Mouse (Mus musculus): ENCODE measurements around the gene Hint2. TPM values are rescaled to one million over a fixed set of nuclear protein-coding genes. Genes with fewer than 3 reads are reported as not detected.
A peak's percentile ranks its signal among the peaks of the same experiment; 100 is the strongest.

Gene Hint2
- polyA plus RNA-seq, 1 experiment from 2014 or later, result 120 TPM

GRCm38 (mm10) chr4:43691026-43691425, 34.8 kb upstream of the Hint2 start:
- Histone ChIP-seq H3K4me3 (ENCODE audit: low read length) (no peak overlapping the region), H3K4me1 (replicated peaks; ENCODE audit: control insufficient read depth, insufficient read depth, low read length) (peaks cover 3% of the 10 kb centered on the region; the same call in 1 of the 2 replicates), H3K9ac (ENCODE audit: low read length) (no peak overlapping the region), H3K4me2 (ENCODE audit: low read depth, low read length) (no peak overlapping the region), H3K27me3 (ENCODE audit: control insufficient read depth, insufficient read depth, low read depth, low read length) (no peaks in the 10 kb centered on the region), H3K27ac (ENCODE audit: low read length) (no peak overlapping the region), H3K9me3 (ENCODE audit: control insufficient read depth, low read length) (no peaks in the 10 kb centered on the region), H3K36me3 (ENCODE audit: control insufficient read depth, insufficient read depth, low read length) (0 out of 2 replicates have a peak, but pooled peaks cover 4% of the 10 kb centered on the region)
- ATAC-seq (ENCODE audit: low read depth), result no peak
- WGBS, result 71% methylated on average over 5 of the region's 5 CpGs

- 90% methylated on average over 17 of the region's 17 CpGs for WGBS
- peaks cover 3% of the 10 kb centered on the region; the same call in 1 of the 2 replicates for H3K4me1 ChIP-seq (replicated peaks; ENCODE audit: control insufficient read depth, insufficient read depth, low read length)
- no peak for ATAC-seq (ENCODE audit: low read depth)
- H3K4me3 ChIP-seq (ENCODE audit: low read length), result no peak overlapping the region
- H3K27ac ChIP-seq (ENCODE audit: low read length), result no peak overlapping the region
- H3K9me3 ChIP-seq (ENCODE audit: control insufficient read depth, low read length), result no peaks in the 10 kb centered on the region
- no peak overlapping the region for H3K4me2 ChIP-seq (ENCODE audit: low read depth, low read length)
- no peaks in the 10 kb centered on the region for H3K27me3 ChIP-seq (ENCODE audit: control insufficient read depth, insufficient read depth, low read depth, low read length)
- H3K36me3 ChIP-seq (ENCODE audit: control insufficient read depth, insufficient read depth, low read length), result 0 out of 2 replicates have a peak, but pooled peaks cover 4% of the 10 kb centered on the region
- H3K9ac ChIP-seq (ENCODE audit: low read length), result no peak overlapping the region
These were observed 33.8 kb upstream of the Hint2 start for GRCm38 (mm10) chr4:43690021-43690420.

- Histone ChIP-seq H3K36me3 (ENCODE audit: control insufficient read depth, insufficient read depth, low read length) (peaks cover 5% of the 10 kb centered on the region; the same call in 1 of the 2 replicates), H3K27me3 (ENCODE audit: control insufficient read depth, insufficient read depth, low read depth, low read length) (no peaks in the 10 kb centered on the region), H3K27ac (ENCODE audit: low read length) (no peak overlapping the region), H3K4me2 (ENCODE audit: low read depth, low read length) (no peak overlapping the region), H3K9ac (ENCODE audit: low read length) (no peak overlapping the region), H3K4me1 (replicated peaks; ENCODE audit: control insufficient read depth, insufficient read depth, low read length) (no peaks in the 10 kb centered on the region), H3K9me3 (ENCODE audit: control insufficient read depth, low read length) (no peaks in the 10 kb centered on the region), H3K4me3 (ENCODE audit: low read length) (no peak overlapping the region)
- no peak for ATAC-seq (ENCODE audit: low read depth)
- WGBS, result 76% methylated on average over 7 of the region's 7 CpGs
These were observed 23.3 kb upstream of the Hint2 start for GRCm38 (mm10) chr4:43679416-43680043.

- no peaks in the 10 kb centered on the region for H3K9me3 ChIP-seq (ENCODE audit: control insufficient read depth, low read length)
- H3K4me1 ChIP-seq (replicated peaks; ENCODE audit: control insufficient read depth, insufficient read depth, low read length), result 0 out of 2 replicates have a peak, but pooled peaks cover 2% of the 10 kb centered on the region
- 90% methylated on average over 6 of the region's 6 CpGs for whole genome bisulfite sequencing
- no peak overlapping the region for H3K4me2 ChIP-seq (ENCODE audit: low read depth, low read length)
- peaks cover 5% of the 10 kb centered on the region; the same call in 1 of the 2 replicates for H3K36me3 ChIP-seq (ENCODE audit: control insufficient read depth, insufficient read depth, low read length)
- H3K27me3 ChIP-seq (ENCODE audit: control insufficient read depth, insufficient read depth, low read depth, low read length), result no peaks in the 10 kb centered on the region
- H3K27ac ChIP-seq (ENCODE audit: low read length), result no peak overlapping the region
- no peak overlapping the region for H3K4me3 ChIP-seq (ENCODE audit: low read length)
- no peak overlapping the region for H3K9ac ChIP-seq (ENCODE audit: low read length)
- no peak for ATAC-seq (ENCODE audit: low read depth)
These were observed 22.3 kb upstream of the Hint2 start for GRCm38 (mm10) chr4:43678541-43678940.

- ATAC-seq (ENCODE audit: low read depth), result no peak
- no peaks in the 10 kb centered on the region for H3K36me3 ChIP-seq (ENCODE audit: control insufficient read depth, insufficient read depth, low read length)
- no peak overlapping the region for H3K9ac ChIP-seq (ENCODE audit: low read length)
- H3K4me2 ChIP-seq (ENCODE audit: low read depth, low read length), result no peak overlapping the region
- no peaks in the 10 kb centered on the region for H3K27me3 ChIP-seq (ENCODE audit: control insufficient read depth, insufficient read depth, low read depth, low read length)
- H3K4me1 ChIP-seq (replicated peaks; ENCODE audit: control insufficient read depth, insufficient read depth, low read length), result 0 out of 2 replicates have a peak, but pooled peaks cover 2% of the 10 kb centered on the region
- WGBS, result 68% methylated on average over 4 of the region's 4 CpGs
- H3K4me3 ChIP-seq (ENCODE audit: low read length), result no peak overlapping the region
- H3K9me3 ChIP-seq (ENCODE audit: control insufficient read depth, low read length), result no peaks in the 10 kb centered on the region
- H3K27ac ChIP-seq (ENCODE audit: low read length), result no peak overlapping the region
These were observed 19.3 kb upstream of the Hint2 start for GRCm38 (mm10) chr4:43675608-43676007.

- no peaks in the 10 kb centered on the region for H3K27me3 ChIP-seq (ENCODE audit: control insufficient read depth, insufficient read depth, low read depth, low read length)
- no peak for ATAC-seq (ENCODE audit: low read depth)
- H3K9me3 ChIP-seq (ENCODE audit: control insufficient read depth, low read length), result no peaks in the 10 kb centered on the region
- no peaks in the 10 kb centered on the region for H3K36me3 ChIP-seq (ENCODE audit: control insufficient read depth, insufficient read depth, low read length)
- peaks cover 4% of the 10 kb centered on the region; the same call in 1 of the 2 replicates for H3K4me1 ChIP-seq (replicated peaks; ENCODE audit: control insufficient read depth, insufficient read depth, low read length)
- H3K4me2 ChIP-seq (ENCODE audit: low read depth, low read length), result no peak overlapping the region
- WGBS, result 71% methylated on average over 5 of the region's 5 CpGs
- no peak overlapping the region for H3K9ac ChIP-seq (ENCODE audit: low read length)
- no peak overlapping the region for H3K27ac ChIP-seq (ENCODE audit: low read length)
- H3K4me3 ChIP-seq (ENCODE audit: low read length), result no peak overlapping the region
These were observed 18.7 kb upstream of the Hint2 start for GRCm38 (mm10) chr4:43674974-43675373.

GRCm38 (mm10) chr4:43673703-43674102, 17.4 kb upstream of the Hint2 start:
- Histone ChIP-seq H3K27ac (ENCODE audit: low read length) (0 out of 2 replicates have a peak overlapping the region, but pooled peaks have one; percentile 29), H3K27me3 (ENCODE audit: control insufficient read depth, insufficient read depth, low read depth, low read length) (no peaks in the 10 kb centered on the region), H3K4me3 (ENCODE audit: low read length) (no peak overlapping the region), H3K9ac (ENCODE audit: low read length) (no peak overlapping the region), H3K9me3 (ENCODE audit: control insufficient read depth, low read length) (no peaks in the 10 kb centered on the region), H3K4me2 (ENCODE audit: low read depth, low read length) (no peak overlapping the region), H3K36me3 (ENCODE audit: control insufficient read depth, insufficient read depth, low read length) (no peaks in the 10 kb centered on the region), H3K4me1 (replicated peaks; ENCODE audit: control insufficient read depth, insufficient read depth, low read length) (peaks cover 9% of the 10 kb centered on the region; the same call in 1 of the 2 replicates)
- no peak for ATAC-seq (ENCODE audit: low read depth)
- 70% methylated on average over 8 of the region's 8 CpGs for WGBS

GRCm38 (mm10) chr4:43672070-43672469, 15.8 kb upstream of the Hint2 start:
- peaks cover 12% of the 10 kb centered on the region; the same call in 1 of the 2 replicates for H3K4me1 ChIP-seq (replicated peaks; ENCODE audit: control insufficient read depth, insufficient read depth, low read length)
- no peaks in the 10 kb centered on the region for H3K27me3 ChIP-seq (ENCODE audit: control insufficient read depth, insufficient read depth, low read depth, low read length)
- H3K4me2 ChIP-seq (ENCODE audit: low read depth, low read length), result no peak overlapping the region
- no peak overlapping the region for H3K4me3 ChIP-seq (ENCODE audit: low read length)
- WGBS, result 8% methylated on average over 2 of the region's 2 CpGs
- peak; percentile 20; the same call in 1 of the 2 replicates for ATAC-seq (ENCODE audit: low read depth)
- H3K9ac ChIP-seq (ENCODE audit: low read length), result no peak overlapping the region
- H3K36me3 ChIP-seq (ENCODE audit: control insufficient read depth, insufficient read depth, low read length), result no peaks in the 10 kb centered on the region
- H3K9me3 ChIP-seq (ENCODE audit: control insufficient read depth, low read length), result no peaks in the 10 kb centered on the region
- no peak overlapping the region for H3K27ac ChIP-seq (ENCODE audit: low read length)

- ATAC-seq (ENCODE audit: low read depth), result peak; percentile 87
- peak overlapping the region; percentile 80 for H3K4me3 ChIP-seq (ENCODE audit: low read length)
- H3K4me2 ChIP-seq (ENCODE audit: low read depth, low read length), result peak overlapping the region; percentile 68
- WGBS, result 0% methylated on average over 25 of the region's 25 CpGs
- H3K27ac ChIP-seq (ENCODE audit: low read length), result peak overlapping the region; percentile 4
- peaks cover 9% of the 10 kb centered on the region; the same call in 1 of the 2 replicates for H3K27me3 ChIP-seq (ENCODE audit: control insufficient read depth, insufficient read depth, low read depth, low read length)
- no peaks in the 10 kb centered on the region for H3K9me3 ChIP-seq (ENCODE audit: control insufficient read depth, low read length)
- H3K9ac ChIP-seq (ENCODE audit: low read length), result peak overlapping the region; percentile 91
- no peaks in the 10 kb centered on the region for H3K36me3 ChIP-seq (ENCODE audit: control insufficient read depth, insufficient read depth, low read length)
- H3K4me1 ChIP-seq (replicated peaks; ENCODE audit: control insufficient read depth, insufficient read depth, low read length), result peaks cover 12% of the 10 kb centered on the region; the same call in 1 of the 2 replicates
These were observed 13.1 kb upstream of the Hint2 start for GRCm38 (mm10) chr4:43669428-43669794.

All from lung, embryonic 16.5 days (tissue).